Mouse (Mus musculus): ENCODE measurements around the gene Inpp5f.

DNA sequence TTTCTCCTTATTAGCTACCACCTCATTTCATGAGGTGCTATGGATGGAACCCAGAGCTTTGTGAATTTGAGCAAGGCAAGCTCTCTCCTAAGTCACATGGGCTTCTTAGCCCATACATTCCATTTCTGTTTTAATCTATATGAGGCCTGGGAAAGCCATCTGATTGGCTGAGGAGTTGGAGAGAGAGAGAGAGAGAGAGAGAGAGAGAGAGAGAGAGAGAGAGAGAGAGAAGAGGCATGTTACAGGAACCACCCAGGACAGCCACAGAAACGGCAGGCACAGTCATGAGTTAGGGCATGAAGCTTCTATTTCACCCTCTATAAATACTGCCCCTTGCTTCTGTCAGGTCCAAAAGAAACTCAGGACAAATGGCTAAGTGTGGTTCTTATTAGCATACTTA lies 33.5 kb upstream of the Inpp5f start:
- TF ChIP-seq EP300 (IDR thresholded peaks at IDR 0.05; ENCODE audit: low read depth in 1 of 2, low read length in 2 of 2) (no peak), CTCF (IDR thresholded peaks at IDR 0.05 in 2 of 3, conservative IDR thresholded peaks at IDR 0.05 in 1 of 3; ENCODE audit: control insufficient read depth in 1 of 3, insufficient read depth in 1 of 3, low read depth in 2 of 3, low read length in 3 of 3, poor library complexity in 1 of 3, severe bottlenecking in 1 of 3) (no peak), SMC3 (IDR thresholded peaks at IDR 0.05; ENCODE audit: low read depth, low read length) (no peak)
